Mouse (Mus musculus) frontal cortex, postnatal 25 days (tissue): ENCODE measurements at regions not wholly inside any gene's neighbourhood (a gene's known extent, or its start where the extent isn't known, plus 50 kb on each side); places are given as distances from the start of the nearest gene placed in this dataset.

Source experiments
- DNase-seq, 2 experiments: peaks; one replicate each; pipeline ENCODE4 v3.0.0; 2022; ENCODE audit warnings: low spot score in 2 of 2

DNA sequence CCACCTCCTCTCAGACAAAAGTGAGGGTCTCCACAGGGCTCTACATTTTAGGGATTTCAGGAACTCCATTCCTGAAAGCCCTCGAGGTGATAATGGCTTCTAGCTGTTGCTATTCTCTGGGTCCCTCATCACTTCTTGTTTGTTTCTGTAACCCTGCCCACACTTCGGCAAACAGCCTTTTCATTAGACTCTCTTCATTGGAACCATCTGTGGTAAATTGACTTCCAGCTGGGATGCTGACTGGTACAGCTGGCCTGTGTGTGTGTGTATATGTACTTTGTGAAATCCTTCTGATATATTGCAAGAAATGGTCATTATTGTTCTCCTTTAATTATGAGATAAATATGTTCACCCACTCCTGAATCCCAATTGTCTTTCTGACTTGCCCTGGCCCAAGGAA is 50.3 kb downstream of the Gm10192 start:
- no peak for DNase-seq

DNA sequence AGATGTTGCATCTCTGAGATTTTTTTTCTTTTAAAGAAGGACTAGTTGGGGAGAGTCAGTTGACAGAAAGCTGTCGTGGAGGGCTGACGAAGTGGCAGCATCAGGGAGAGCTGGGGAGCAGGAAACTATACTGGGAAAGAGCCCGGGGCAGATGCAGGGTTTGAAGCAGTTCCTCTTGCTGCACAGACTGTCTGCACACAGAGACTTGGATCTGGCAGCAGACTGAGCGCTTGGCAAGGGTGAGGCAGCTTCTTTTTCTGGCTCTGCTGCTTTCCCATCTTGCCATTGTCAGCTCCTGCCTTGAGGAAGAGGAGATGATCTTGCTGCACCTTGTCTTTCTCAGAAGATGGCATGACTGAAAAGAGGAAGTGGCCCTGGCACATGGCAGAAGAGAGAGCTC is 55.2 kb downstream of the Gm10192 start:
- DNase-seq: peak; percentile 5 to 11

DNA sequence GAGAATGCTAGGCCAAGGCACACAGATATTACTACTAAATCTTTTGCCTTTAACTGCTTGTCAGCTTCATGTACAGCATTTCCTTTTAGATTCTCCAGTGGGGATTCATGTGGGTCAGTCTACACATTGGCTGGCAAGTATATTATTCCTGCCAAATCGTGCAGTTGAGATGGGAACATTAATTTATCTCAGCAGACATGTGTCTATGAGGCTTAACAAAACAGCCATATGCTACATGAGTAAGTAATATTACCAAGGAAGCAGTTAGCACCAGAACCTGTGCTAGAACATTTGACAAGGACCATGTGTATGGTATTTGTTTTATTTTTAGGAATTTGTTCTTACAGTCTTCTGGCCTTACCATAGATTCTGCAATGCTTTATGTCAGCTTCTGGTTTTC is 59.1 kb downstream of the Gm10192 start:
- DNase-seq: no peak

DNA sequence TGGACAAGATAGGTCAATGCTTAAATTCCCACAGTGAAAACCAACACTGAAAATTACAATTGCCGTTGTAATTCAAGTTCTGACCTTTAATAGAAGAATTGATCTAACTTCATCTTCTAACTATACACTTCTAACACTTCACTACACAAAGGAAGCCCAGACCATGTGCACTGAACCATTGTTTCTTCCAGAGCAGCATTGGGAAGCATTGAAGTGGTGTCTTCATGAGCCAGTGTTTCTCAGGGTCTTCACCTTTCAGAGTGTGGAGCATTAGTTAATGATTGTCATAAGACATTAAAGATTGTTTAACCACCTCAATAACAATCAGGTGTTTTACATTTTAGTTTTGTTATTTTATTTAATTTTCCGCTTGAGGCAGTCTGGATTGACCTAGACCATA is 61.0 kb downstream of the Gm10192 start:
- no peak for DNase-seq

DNA sequence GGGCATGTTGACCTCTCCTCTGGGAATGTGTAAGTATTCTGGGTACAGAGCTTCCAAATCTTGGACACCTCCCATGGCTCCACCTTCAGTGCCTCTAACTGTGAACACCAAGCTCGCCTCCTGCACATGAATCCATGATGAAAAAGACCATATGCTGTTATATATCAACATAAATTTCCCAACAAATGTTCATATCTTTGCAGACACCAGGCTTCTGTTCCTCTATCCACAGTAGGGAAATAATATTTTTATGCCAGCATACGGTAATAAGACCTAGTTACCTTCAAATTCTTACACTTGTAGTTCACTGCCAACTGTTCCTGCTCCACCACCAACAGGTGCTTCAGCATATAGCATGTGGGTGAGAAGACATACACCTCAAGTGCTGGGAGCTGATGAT is 63.5 kb downstream of the Gm10192 start:
- DNase-seq: no peak

DNA sequence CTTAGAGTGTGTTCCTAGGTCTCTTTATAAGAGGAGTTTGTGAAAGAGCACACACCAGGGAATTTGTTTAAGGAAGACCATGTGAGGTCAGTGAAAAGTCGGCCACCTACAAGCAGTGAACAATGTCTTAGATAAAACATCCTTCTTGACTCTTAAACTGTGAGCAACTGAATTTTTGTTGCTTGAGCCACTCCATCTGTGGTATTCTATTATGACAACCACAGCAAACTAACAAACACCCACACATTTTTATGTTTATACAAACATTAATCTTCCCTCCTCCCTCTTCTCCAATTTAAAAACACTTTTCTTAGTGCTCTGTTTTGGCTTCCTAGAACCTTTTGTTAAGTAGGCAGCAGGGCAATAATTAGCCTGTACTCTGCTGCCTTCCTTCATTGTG is 66.0 kb downstream of the Gm10192 start:
- no peak for DNase-seq

DNA sequence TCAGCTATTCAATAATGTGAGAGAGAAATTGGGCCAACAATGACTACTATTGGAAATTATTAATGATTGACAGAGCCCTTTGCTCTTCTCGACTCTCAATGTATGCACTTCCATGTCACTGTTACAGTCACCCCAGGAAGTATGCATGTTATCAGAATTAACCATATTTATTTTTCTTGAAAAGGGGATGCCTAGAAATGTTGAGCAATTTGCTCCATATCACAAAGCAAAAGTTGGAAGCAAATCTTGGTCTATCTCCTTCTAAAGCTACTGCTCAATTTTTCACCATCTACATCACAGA is 80.3 kb downstream of the Gm10192 start:
- DNase-seq: no peak

DNA sequence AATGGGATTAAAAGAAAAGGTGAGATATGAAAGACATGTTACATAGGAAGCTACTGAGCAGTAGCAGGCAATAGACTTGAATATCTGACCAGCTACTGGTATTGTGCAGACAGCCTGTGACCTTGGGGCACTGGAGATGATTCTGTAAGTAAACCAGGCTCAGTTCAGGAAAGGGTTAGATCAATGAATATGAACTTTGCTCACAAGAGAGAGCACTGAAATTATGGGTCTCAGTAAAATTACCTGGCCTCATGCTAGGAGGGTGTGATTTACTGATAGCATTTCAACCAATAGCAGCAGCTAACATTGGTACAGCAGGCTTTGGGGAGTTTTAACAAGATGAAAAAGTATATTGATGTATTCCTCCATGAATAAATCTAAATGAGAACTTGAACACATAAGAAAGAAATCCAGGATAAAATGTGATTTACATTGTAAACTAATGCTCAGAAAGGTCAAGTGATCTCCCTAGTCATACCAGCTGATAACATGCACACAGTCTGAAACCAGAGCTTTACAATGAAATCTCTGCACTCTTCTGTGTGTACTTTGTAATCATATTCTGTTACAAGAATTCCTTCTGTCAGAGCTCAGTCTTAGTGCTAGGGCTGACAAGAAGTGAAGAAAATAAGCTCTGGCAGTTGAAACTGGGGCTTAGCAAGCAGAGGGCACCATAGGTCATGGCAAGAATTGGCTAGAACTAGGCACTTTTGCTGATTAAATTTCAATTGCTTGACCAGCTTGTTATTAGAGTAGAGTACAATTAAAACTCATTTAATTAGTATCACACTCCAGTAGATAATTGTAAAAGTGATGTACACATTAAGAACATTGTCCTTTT is 80.8 kb downstream of the Gm10192 start:
- DNase-seq: no peak

DNA sequence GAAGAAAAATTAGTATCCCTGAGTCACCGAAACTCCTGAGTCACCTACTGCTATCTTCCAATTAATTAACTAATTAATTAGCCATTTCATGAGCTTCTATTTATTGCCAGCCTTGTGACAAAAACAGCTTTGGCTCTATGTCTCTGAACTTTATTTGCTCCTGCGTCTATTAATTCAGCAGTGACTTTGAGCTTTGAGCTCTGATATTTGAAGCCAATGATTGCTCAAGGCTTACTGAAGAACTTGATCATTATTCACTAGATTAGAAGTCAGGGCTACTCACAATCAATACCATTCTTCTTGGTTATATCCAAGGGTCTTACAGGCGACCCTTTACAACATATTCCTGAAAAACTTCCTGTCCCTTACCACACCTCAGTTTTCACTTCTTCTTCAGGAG is 83.2 kb downstream of the Gm10192 start:
- no peak for DNase-seq

DNA sequence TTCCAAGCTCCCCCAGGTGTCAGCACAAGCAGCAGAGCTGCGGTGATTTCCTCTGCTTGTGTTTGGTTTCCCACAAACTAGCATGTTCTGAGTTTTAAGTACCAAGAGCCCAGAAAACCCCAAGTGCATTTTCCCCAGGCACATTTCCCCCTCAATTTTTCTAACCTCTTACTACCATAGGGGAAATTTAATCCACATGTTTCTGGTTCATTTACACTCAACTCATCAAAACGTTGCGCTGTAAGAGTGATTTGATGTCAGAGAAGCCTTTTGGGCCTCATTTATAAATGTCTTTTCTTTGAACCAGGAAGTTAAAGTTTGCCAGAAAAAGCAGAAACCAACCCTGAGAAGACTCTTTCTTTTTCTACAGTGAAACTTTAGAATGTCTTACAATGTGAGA is 89.4 kb downstream of the Gm10192 start:
- no peak for DNase-seq

DNA sequence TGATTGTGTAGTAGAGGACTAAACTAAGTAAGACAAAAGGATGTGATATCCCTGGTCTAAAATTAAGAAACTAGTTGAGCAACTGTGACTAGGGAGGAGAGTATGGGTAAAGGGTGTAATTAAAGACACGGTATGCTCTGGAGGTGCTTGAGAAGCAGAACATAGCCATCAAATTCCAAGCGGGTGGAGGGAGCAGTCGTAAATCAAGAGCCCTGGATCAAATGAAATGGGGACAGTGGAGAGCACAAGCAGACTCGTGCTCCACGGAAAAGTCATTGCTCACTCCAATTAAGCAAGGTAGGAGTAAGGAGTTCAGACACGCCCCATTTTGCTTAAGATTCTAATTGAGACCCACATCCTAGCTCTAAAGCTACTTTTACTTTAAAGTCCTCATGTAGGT is 132.2 kb downstream of the Gm10192 start:
- DNase-seq: no peak

DNA sequence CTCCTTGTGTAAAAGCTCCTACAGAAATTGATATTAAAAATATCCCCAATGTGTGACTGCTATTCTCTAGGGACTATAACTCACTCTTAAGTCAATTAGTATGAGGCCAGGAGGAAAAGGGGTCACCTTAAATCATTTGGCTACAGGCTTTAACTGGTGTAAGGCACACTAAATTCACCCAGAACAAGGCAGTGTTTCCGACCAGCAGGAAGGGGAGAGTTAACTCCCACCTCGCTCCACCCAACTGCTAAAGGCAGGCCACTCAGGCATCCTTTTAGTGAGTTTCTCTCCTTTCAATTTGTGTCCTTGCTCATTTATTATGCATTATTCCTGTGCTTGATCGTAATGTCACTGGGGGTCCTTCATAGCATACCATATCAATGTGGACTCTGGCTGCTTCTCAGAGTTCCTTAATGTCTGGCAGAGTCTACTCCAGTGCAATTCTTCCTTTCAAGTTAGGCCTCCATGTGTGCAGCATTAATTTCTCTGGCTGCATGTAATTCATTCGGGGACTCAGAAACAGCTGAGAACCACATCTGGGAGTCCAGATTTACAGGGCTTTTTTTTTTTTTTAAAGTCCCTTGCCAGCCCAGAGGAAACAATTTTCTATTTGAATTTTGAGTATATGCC is 133.8 kb downstream of the Gm10192 start:
- DNase-seq: no peak

DNA sequence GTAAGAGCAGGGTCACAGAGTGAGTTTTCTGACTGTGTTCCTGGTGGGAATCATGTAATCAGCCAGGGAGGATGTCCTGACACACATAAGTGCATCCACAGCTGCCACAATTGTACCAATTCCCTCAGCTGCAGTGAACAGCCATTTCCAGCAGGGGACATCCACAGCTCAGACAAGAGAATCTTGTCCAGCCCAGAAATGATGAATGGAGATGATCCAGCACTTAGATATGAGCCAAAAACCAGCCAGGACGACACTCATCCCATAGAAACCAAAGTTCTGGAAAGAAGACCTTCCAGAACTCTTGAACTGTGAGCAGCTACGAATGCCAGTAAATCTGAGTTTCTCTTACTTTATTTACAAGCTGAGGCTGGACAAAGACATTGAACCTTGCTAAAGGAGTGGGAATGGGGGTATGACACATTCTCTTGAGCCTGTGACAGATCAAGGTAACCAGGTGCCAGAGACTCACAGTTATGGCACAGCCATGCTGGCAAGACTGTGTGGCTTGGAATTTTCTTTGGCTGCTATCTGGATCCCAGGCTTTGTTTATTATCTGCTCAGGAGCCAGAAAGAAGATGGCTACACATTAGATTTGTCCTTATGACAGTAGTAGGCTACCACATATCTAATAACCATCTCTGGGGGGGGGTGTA is 145.1 kb downstream of the Gm10192 start:
- peak; percentile 41 to 45 for DNase-seq

DNA sequence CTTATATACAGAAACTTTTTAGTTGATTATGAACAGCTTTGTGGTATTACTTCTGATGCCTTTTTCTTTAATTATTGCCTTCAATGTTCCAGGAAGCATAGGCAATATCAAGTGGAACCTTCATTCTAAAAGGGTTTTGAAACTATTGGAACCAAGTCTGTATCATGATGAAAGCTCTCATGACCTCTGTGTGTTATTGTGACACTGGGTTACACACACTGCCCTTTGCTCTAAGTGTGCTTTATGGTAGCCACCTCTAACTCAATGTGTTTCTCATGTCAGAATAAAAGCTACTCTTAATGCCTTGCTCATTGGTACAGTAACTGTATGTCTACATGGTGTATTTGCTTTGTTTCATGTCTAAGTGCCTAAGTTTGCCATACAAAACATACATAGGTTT is 154.0 kb downstream of the Gm10192 start:
- no peak for DNase-seq

DNA sequence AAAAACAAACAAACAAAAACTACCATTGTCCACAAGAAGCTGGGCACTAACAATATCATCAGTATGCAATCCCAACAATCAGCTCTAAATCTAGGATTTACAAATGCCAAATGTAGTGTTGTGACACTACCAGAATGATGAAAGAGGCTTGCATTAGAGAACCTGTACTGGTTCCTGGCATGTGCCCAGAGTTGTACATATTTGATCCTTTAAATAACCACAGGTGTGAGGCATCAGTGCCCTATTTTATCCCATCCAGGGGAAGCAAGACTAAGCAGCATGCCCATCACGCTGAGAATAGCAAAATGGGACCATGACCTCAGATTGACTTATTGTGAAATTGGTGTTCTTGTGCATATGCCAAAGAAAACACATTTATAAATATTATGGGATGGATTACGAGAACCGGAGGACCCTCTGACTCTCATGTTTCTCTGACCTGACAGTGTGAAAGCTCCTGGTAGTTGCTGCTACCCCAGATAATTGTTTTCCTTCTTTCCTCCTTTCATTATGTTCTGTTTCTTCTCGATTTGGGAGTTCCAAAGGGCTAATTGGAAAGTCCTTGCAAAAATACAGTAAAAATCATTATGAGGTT is 157.4 kb downstream of the Gm10192 start:
- DNase-seq: no peak

DNA sequence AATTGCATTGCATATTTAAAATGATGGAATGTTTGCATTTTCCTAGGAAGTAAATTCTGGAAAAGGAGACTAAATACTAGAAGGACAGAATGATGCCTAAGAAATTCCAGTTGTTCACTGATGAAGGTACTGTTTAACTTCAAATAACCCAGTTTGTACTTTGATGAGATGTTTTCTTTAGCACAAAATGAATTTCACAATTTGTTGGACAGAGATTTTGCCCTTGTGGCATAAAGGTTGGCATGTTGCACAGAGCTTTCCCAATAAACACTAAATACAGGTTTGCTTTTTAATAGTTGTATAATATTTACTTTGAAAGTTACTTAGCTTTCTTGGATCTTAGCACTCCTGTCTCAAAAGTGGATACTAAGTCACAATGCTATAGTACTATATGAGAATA is 181.6 kb downstream of the Gm10192 start:
- no peak for DNase-seq

DNA sequence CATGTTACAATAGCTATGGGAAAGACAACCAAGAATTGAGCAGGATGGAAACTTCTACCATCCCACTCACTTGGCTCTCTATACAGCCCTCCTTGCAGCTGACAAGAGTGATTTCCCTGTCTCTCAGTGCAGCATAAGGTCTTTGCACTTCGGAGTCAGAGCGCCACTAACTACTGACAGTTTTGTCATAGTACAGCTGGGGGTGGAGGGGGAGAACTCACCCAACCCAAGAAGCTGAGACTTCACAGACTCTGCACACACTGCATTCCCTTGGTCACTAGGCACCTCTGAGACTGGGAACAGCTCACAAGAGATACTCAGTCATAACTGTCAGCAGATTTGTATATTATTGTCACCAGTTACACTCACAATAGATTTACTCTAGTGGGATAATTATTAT is 195.3 kb upstream of the Gm12695 start:
- no peak for DNase-seq

DNA sequence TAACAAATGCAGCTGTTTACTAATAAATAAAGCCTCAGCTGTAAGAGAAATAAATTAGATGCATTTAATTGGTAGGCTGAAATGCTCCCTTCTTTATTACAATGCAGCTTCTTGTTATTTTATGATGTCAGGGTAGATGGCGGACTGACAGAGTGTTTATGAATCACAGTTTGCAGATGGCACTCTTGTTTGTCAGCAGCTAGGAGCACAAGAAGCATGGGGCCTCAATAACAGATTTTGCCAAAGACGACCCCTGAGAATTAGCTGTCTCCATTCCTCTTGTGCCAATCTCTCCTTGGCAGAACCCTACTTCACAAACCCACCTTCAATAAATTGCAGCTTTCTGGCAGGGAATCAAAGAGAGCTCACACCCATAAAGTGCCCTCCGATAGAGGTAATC is 194.9 kb upstream of the Gm12695 start:
- DNase-seq: no peak

DNA sequence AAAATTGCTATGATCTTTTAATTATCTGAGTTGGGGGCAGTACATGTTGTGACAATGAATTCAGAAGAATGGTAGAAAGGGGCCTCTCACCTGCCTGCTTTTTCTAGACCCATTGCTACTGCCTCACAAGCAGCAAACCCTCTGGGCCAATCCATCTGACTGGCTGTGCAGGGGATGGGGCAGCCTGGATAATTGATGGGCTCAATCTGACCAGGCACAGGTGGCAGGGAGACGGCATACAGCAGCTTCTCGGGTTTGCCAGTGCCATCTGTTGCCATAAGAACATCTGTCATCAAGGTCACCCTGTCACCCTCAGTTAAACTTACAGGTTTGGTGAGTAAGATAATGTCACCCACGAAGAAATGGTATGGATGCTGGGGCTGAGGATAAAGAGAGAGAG is 189.9 kb upstream of the Gm12695 start:
- DNase-seq: no peak

DNA sequence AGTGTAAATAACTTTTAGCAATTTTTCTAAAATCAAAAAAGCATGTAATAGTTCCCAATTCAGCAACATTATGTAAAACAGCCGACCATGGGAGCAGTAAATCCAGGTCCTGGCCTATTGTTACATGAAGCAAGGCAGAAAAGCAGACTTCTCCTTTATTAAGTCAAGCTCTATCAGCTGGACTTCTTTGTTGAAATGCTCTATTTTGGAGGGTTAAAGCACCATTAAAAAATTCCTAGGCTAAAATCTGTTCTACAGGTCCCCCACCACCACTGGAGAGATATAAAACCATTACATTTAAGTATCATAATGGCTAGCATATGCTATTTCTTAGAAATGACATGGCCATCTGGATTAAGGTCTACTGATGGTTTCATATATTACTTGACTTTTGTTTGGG is 188.8 kb upstream of the Gm12695 start:
- no peak for DNase-seq

DNA sequence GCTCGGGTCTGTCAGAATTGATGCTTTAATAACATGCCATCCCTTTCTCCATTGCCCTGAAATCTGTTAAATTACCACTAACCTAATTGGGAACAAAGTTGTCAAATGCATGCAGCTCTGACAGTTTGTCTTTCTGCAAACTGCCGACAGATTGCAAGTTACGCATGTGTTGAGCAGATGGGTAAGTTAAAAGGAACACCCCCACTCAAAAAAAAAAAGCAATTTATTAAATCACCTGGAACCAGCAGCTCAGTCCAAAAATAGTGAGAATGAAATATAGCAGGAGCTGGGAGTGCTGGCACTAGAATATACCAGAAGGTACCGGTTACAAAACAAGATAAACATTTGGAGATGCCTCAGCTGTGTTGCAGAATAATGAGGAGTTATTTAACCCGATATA is 184.2 kb upstream of the Gm12695 start:
- no peak for DNase-seq

DNA sequence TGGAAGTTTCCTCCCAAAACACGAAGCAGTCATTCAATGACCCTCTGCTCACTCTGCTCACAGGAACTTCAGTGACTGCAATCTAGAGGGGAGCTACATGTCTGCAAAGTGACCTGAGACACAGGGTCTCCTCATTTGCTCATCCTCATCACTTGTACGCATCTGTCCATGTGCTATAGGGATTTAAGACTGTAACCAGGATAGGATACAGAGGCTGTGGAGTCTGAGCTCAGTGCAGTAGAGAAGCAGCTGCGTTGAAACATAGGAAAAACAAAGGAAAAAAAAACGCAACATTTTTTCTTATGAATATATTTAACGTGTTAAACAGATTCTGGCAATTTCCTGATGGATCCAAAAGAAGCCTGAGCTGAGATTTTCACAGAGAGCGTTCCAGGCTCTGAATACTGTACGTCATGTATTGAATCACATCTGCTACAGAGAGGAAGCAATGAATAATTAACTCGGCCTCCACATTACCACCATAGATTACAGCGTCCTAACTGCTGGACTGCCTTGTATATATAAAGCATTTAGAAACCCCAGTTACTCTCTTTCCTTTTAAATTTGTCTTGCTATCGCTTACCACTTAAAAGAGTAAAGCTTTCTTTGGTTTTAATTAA is 183.7 kb upstream of the Gm12695 start:
- no peak for DNase-seq
